Mouse (Mus musculus) embryonic stem cell, embryonic (primary cell): ENCODE results near the gene Tcl1b2.
"Not testable (repeated sequence)": the region's sequence is repeated elsewhere in the genome, so short reads cannot be mapped to it uniquely, and the experiment has no call there.

Source experiments
- CTCF ChIA-PET, 4 experiments: fragments of 300-600 bp in 2 of 4; fragments of 350-600 bp in 2 of 4; sonication (Branson Sonifier 250); formaldehyde crosslinking; loops; one replicate each; lab custom pipeline; 2022; ENCODE audit warnings: inconsistent platforms in 2 of 4; lab: Charles Lee
- POLR2A ChIA-PET, 4 experiments: fragments of 300-600 bp in 2 of 4; fragments of 350-600 bp in 2 of 4; sonication (Branson Sonifier 250); formaldehyde crosslinking; loops; one replicate each; lab custom pipeline; 2022; ENCODE audit warnings: antibody characterized with exemption in 4 of 4, inconsistent platforms in 1 of 4; lab: Charles Lee

The Tcl1b2 gene

DNA sequence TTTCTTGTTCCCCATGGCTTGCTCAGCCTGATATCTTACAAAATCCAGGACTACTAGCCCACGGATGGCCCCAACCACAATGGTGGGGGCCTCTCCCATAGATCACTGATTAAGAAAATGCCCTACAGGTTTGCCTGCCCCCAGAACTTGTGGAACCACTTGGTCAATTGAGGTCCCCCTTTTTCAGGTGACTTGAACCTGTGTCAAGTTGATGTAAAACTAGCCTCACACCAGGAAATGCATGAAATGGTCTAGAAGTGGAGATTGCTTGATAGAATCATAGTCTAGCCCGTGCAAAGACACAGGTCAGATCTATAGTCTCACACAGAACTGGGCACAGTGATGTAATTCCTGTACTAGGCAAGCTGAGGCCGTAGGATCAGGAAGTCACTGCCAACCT is at the start of gene Tcl1b2:
TSS of gene Tcl1b2 (plus strand) at position 301 of the 400 bp plus-strand sequence.
- ChIA-PET POLR2A (no interaction called here), CTCF (interaction anchor here in 1 of 4 experiments (1.5 kb wide), 1 partner anchor 282 kb away, joined by 3 read pairs; no protein-coding TSS in a partner anchor)

DNA sequence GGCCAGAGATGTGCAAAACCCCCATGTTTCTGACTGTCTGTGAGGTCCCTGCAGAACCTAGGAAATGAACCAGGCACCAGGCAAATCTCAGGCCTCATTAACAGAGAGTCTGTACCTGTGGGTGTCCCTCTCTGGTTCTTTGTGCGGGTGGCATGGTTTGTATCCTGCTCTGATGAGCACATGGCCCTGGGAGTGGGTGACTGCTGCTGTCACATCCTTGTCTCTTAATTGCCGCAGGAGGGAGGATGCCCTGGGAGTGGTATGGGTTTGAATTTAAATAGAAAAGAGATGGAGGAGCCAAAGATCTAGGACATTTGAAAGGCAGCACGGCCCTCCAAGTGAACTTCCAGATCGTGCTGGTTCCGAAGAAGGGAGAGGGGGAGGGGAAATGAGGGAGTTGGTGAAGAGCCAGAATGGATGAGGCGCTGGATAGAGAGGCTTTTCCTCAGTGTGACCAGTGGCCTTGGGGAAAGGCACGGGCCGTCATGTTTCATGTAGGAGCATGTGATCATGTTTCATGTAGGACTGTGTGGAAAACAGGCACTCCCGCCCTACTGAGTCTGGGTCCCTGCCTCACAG is 46.3 kb upstream of the Tcl1b2 start:
- CTCF ChIA-PET, result interaction anchor here in 1 of 4 experiments (0.6 kb wide), 1 partner anchor 75 kb away, joined by 3 read pairs; no protein-coding TSS in a partner anchor

DNA sequence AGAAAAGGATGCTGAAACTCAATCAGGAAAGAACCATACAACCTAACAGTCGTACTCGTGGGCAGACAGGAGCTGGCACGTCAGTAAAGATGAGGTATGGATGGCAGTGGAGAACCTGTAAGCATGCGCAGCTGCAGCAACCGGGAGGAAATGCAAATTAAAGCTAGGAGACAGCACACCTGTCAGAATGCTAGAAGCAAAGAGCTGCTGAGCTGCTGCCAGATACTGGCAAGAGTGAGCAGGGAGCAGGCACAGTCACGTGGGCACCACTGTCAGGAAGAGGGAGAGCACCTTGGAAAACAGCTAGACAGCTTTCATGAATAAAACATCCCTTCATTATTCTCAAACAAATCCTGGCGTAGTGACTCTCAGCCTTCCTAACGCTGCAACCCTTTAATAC is 42.9 kb upstream of the Tcl1b2 start:
- POLR2A ChIA-PET, result interaction anchor here in 3 of 4 experiments (0.6 to 6.5 kb wide), 11 partner anchors 10 to 83 kb away, joined by 3 to 71 read pairs (median 5); no protein-coding TSS in a partner anchor
- CTCF ChIA-PET, result interaction anchor here (0.5 to 7.0 kb wide), 27 partner anchors 8 to 685 kb away, joined by 3 to 137 read pairs (median 9); no protein-coding TSS in a partner anchor

More for the DNA sequence above, 46.3 kb upstream of the Tcl1b2 start:
- POLR2A ChIA-PET, result interaction anchor here in 3 of 4 experiments (0.6 to 6.5 kb wide), 9 partner anchors 16 to 681 kb away, joined by 3 to 71 read pairs (median 4); partner anchors contain the start of gene Glrx5 (in 1 of the 3)

DNA sequence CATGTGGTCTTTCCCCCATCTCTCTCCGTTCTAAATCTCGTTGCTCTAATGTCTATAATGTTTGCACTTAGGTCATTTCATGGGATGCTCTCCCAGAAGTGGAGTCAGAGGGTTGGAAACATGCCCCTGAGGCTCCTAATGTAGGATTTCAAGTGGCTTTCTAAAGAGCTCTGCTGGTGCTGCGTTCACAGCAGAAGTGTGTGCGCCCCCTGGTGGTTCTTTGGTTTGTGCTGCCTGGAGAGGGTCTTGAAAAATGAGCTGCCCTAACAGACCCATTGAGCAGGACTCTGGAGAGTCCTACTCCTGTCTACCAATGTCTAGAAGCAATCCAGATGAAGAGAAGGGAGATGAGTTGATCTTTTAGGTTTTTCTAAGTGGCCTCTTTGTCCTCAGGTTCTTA is 41.8 kb upstream of the Tcl1b2 start:
- ChIA-PET POLR2A (interaction anchor here (0.6 to 6.5 kb wide), 20 partner anchors 10 to 323 kb away, joined by 3 to 71 read pairs (median 5); partner anchors contain the start of gene Glrx5 (in 1 of the 4)), CTCF (interaction anchor here (0.5 to 7.0 kb wide), 96 partner anchors 8 to 1070 kb away, joined by 3 to 137 read pairs (median 5); partner anchors contain the start of genes Tcl1b3 (in 2 of the 4), Glrx5 (in 1 of the 4), Syne3 (in 1 of the 4) and Tcl1b5 (in 1 of the 4))

DNA sequence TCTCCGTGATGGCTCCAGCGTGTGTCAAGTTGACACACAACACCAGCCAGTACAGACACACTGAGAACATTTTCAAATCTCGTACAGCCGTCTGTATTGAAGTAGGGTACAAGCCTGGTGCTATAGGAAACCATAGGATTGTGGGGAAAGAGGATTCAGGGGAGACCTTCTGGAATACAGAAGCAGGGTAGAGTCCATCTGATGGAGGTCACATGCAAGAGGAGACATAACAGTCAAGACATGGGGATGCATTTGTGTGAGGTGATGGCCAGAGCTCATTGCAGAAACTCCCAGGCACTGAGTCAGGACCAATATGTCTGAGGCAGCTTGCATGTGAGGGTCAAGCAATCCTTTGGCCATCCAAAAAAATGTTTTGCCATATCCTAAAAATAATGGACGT is 40.5 kb upstream of the Tcl1b2 start:
- POLR2A ChIA-PET, result interaction anchor here in 3 of 4 experiments (0.6 to 6.5 kb wide), 5 partner anchors 12 to 1198 kb away, joined by 3 to 71 read pairs (median 5); no protein-coding TSS in a partner anchor
- CTCF ChIA-PET, result interaction anchor here in 2 of 4 experiments (0.9 to 7.0 kb wide), 11 partner anchors 13 to 78 kb away, joined by 3 to 137 read pairs (median 20); no protein-coding TSS in a partner anchor

DNA sequence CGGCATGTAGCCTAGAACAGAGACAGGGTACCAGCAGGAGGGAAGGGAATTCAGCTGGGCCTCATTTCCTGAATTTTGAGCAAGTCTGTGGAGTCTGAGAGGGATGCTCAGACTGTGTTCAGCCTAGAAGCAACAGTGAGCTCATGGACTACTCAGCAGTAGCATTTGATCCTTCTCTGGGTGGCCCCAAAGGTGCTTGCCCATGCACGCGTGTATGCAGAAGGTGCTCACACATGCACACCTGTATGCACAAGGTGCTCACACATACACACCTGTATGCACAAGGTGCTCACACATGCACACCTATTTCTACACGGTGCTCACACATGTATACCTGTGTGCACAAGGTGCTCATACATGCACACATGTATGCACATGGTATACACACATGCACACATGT is 37.0 kb upstream of the Tcl1b2 start:
- ChIA-PET POLR2A (interaction anchor here in 1 of 4 experiments (1.7 kb wide), 1 partner anchor 25 kb away, joined by 3 read pairs; no protein-coding TSS in a partner anchor), CTCF (interaction anchor here in 3 of 4 experiments (0.6 to 1.7 kb wide), 3 partner anchors 35 kb away, joined by 3 to 5 read pairs (median 4); no protein-coding TSS in a partner anchor)

DNA sequence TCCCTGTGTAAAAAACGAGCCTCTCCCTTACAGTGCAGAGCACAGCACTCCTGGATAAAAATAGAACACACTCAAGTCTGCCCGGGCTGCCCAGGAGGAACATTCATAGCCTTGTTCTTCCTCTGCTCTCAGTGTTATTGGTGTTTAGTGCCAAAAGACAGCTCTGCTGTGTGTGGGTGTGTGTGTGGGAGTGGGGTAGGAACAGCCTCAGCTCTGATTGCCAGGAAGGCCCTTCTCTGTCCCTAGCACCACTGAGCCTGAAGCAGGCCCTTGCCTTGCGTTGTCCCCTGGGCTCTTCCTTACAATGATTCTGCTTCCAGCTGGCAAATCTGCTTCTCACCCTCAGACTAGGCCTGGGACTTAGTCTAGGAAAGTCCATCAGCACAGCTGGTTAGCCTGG is 36.4 kb upstream of the Tcl1b2 start:
- ChIA-PET POLR2A (interaction anchor here in 2 of 4 experiments (1.7 to 2.0 kb wide), 2 partner anchors 26 to 33 kb away, joined by 3 to 4 read pairs; no protein-coding TSS in a partner anchor), CTCF (interaction anchor here in 1 of 4 experiments (0.7 kb wide), 1 partner anchor 23 kb away, joined by 3 read pairs; no protein-coding TSS in a partner anchor)

DNA sequence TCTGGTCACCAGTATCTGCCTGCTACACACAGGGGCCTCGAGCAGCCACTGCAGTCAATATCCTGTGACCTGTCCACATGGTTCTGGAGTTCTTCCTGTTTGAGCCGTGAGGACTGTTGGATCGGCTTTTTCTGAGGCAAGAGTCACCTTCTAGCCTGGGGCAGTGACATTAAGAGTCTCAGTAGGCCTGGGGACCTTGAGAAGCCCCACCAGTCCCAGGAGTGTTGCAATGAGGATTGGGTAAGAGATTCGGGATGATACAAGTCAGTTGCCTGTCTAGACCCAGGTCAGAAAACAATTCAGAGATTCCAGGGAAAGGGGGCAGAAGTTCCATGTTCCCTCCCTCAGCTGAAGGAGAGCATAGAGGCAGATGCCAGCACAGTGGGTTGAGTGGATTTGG is 36.0 kb upstream of the Tcl1b2 start:
- POLR2A ChIA-PET, result interaction anchor here in 2 of 4 experiments (1.7 to 2.0 kb wide), 2 partner anchors 26 to 34 kb away, joined by 3 to 4 read pairs; no protein-coding TSS in a partner anchor

DNA sequence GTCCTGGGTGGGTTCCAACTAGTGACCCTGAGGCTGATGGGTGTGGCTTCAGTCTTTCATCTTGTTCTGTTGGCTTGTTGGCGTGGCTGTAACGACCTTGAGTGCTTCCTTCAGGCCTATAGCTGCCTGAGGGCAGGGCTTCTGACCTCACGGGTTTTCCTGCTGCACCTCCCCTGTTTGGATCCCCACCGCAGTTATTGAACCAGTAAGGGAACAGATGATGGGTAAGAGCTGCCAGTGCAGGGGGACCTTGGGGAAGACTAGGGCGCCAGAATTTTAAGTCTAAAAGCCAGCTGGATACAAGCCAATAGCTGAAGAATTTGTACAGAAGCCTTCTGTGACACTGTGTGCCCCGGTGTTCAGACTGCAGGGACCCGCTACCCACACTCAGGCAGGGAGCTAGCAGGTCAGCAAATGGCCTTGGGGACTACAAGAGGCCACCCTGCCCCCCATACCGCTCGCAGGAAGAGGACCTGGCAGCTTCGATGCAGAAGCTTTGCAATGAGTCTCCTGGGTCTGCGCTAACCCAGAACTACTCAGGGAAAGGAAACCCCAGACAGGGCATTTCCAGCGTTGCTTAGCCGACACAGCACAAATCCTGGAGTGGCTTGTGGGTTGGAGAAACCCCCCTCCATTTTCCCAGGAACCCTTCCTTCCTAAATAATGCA is 33.4 kb upstream of the Tcl1b2 start:
- ChIA-PET POLR2A (interaction anchor here in 3 of 4 experiments (0.6 to 1.8 kb wide), 9 partner anchors 8 to 603 kb away, joined by 3 to 6 read pairs (median 3); no protein-coding TSS in a partner anchor), CTCF (interaction anchor here (0.5 to 1.7 kb wide), 7 partner anchors 8 to 158 kb away, joined by 3 to 11 read pairs (median 4); no protein-coding TSS in a partner anchor)

More for the DNA sequence above, 36.0 kb upstream of the Tcl1b2 start:
- CTCF ChIA-PET, result interaction anchor here in 1 of 4 experiments (0.7 kb wide), 1 partner anchor 24 kb away, joined by 3 read pairs; no protein-coding TSS in a partner anchor

DNA sequence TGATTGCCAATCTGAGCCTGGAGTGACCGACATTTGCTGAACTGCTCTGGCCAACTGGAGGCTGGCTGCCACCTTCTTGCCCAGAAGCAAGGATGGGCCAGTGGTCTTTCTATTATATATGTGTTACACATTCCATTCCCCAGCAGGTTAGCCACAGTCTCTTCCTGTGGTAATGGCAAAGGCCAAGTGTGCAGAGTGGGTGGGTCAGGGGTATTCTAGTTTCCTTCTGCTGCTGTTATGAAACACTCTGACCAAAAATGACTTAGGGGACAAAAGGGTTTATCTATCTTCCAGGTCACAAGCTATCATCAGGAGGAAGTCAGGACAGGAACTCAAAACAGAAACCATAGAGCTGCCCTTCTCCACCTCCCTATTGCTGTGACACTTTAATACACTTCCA is 29.2 kb upstream of the Tcl1b2 start:
- POLR2A ChIA-PET, result no interaction called here
- CTCF ChIA-PET, result interaction anchor here in 1 of 4 experiments (2.8 kb wide), 1 partner anchor 12 kb away, joined by 8 read pairs; no protein-coding TSS in a partner anchor

DNA sequence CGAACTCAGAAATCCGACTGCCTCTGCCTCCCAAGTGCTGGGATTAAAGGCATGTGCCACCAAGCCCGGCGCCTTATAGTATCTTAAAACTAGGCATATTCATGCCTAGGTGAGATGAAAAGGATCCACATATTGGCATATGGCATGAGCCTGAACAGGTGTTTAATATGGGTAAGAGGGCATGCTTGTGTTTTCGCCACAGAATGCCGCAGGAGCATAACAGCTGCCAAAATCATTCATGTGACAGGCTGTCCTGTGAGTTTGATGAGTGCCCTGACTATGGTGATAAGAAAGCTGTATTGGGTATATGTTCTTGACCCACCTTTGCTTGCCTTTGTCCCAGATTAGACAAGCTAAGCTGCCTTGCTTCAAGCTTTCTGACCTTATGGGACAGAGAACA is 20.5 kb upstream of the Tcl1b2 start:
- POLR2A ChIA-PET, result no interaction called here
- CTCF ChIA-PET, result no interaction called here

DNA sequence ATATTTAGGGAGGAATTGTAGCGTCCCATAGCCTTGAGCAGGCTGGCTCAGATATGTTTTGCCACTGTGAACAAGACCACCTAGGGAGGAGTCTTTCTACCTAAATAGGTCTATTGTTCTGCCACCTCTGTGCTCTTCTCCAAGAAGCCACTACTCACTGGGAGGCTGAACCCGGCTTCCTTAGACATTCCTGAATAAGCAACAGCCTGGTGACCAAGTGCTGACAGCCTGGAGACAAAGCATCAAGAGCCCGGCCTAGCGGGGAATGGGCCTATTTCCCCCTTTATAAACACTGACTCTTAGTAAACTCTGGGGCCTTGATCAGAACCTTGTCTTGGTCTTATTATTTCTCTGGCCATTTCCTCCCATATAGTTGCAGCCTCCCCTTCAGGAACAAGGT is 19.3 kb upstream of the Tcl1b2 start:
- ChIA-PET CTCF (interaction anchor here in 1 of 4 experiments (0.7 kb wide), 1 partner anchor 22 kb away, joined by 3 read pairs; no protein-coding TSS in a partner anchor), POLR2A (interaction anchor here in 1 of 4 experiments (1.5 kb wide), 1 partner anchor 50 kb away, joined by 3 read pairs; no protein-coding TSS in a partner anchor)

DNA sequence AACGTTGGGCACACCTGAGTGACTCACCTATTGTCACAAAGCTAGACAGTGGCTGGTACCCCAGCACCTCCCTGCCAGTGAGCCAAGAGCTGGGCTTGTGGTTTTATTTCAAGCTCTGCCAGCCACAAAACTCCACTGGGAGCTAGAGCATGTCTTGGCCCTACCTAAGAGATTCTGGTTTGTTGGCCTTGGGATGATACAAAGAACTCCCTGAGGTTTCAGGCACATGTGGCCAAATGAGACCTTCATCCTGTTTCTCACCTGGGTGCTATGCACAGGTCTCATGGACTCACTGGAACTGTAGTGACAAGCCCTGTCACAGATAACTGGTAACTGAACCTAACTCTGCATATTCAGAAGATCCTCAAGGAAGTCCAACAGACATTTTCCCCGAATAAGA is 18.2 kb upstream of the Tcl1b2 start:
- POLR2A ChIA-PET, result interaction anchor here in 1 of 4 experiments (1.5 kb wide), 1 partner anchor 51 kb away, joined by 3 read pairs; no protein-coding TSS in a partner anchor
- CTCF ChIA-PET, result interaction anchor here in 2 of 4 experiments (0.5 to 0.7 kb wide), 2 partner anchors 17 to 300 kb away, joined by 4 to 6 read pairs; no protein-coding TSS in a partner anchor

DNA sequence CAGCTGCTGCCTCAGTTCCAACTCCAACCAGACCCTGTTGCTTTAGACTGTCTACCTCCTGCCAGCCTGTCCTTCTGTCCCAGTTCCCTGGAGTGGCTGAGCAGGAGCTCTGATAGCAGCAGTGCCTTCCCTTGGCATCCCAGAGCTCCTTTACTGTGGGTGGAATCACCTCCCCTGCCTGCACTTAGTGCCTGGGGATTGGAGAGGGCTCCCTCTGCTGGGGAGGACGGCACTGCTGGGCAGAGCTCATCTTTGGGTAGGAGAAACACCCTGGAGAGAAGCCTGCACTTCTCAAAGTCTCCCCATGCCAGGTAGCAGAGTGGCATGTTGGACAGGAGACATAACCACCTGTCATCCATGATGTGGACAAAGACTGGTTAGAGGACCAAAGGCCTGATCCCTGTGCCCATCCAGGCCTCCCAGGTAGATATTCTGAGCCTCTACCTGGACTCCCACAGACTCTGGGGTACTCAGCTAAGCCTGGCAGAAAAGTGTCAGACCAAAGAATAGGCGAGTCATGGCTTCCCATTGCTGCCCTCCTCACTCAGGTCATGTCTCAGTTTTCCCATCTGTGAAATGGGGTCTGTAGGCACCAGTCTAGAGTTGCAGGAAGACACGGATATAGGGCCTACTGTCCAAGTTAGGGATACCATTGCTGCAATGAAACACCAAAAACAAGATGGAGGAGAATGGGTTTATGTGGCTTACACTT is 16.2 kb upstream of the Tcl1b2 start:
- POLR2A ChIA-PET, result interaction anchor here in 2 of 4 experiments (0.6 to 1.1 kb wide), 2 partner anchors 54 to 80 kb away, joined by 3 to 4 read pairs; no protein-coding TSS in a partner anchor
- CTCF ChIA-PET, result interaction anchor here in 3 of 4 experiments (0.6 to 2.1 kb wide), 13 partner anchors 26 to 129 kb away, joined by 3 to 9 read pairs (median 4); no protein-coding TSS in a partner anchor

DNA sequence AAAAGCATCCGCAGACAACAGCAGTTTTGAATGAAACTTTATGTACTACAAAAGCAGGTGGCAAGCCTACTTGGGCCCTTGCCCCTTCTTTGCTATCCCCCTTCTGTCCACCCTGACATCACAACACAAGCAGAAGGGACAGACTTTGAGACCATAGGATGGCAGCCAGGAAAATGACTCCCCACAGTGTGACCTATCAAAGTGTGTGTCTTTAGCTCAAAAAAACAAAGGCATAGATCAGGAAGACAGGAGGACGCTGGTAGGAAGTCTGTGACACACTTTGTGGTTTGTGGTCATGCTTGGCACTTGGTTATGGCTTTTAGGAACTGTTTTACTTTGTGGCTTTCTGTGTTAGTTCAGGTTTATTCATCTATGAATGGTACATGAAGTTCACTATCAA is 11.6 kb upstream of the Tcl1b2 start:
- CTCF ChIA-PET, POLR2A ChIA-PET: not testable (repeated sequence)

DNA sequence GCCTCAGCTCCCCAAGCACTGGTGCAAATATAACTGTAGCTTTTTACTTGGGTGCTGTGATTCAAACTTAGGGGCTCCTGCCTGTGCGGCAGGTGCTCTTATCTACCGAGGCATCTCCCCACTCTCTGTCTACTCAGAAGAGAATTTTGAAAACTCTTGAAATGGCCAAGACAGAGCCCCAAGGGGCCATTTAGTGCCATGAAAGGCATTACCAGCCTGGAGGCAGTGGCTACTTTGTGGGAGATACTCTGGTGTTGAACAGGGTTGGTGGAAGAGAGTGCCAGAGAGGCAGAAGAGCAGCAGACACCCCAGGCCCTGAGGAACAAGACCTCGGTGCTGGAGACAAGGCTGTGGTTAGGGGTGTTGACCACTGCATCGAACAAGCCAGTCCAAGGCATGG is 11.0 kb upstream of the Tcl1b2 start:
- CTCF ChIA-PET, result not testable (repeated sequence)

DNA sequence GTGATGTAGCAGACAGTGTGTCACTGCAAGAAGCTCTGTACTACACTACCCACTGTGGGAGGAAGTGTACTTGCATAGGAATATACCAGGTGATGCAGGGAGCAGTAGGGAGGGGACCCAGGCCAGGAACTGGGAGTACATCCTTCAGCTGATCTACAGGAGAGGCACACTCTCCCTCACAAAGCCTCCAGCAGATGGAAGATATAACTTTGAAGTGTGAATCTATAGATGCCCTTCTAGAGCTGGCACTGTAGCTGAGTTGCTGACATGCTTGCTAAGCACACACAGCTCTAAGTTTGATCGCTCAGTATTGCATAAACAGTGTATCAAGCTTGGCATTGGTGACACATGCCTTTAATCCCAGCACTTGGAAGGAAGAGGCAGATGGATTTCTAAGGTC is 8.1 kb upstream of the Tcl1b2 start:
- POLR2A ChIA-PET, CTCF ChIA-PET: not testable (repeated sequence)

More for the DNA sequence above, 11.0 kb upstream of the Tcl1b2 start:
- POLR2A ChIA-PET, result not testable (repeated sequence)
